Mouse (Mus musculus) inflammation-experienced regulatory T-cells, adult 6 months (primary cell): ENCODE measurements around the gene Ankrd42. TPM values are rescaled to one million over a fixed set of nuclear protein-coding genes. Genes with fewer than 3 reads are reported as not detected.

ENCODE experiments used
- ATAC-seq: one replicate; pipeline ENCODE4 v1.8.0; 2017
- polyA plus RNA-seq, 3 experiments: library from polyadenylated mRNA; unstranded; fragments of 100-300 nt; shearing (Covaris generic); gene quantifications; one replicate each; pipeline ENCODE4 v1.2.1; 2017

Gene Ankrd42
- not detected for polyA plus RNA-seq

- peak; percentile 98 for ATAC-seq
Observed at GRCm38 (mm10) chr7:92637021-92637625, at the start of gene Ankrd42. TSS of gene Ankrd42 (minus strand) at chr7:92637142.

DNA sequence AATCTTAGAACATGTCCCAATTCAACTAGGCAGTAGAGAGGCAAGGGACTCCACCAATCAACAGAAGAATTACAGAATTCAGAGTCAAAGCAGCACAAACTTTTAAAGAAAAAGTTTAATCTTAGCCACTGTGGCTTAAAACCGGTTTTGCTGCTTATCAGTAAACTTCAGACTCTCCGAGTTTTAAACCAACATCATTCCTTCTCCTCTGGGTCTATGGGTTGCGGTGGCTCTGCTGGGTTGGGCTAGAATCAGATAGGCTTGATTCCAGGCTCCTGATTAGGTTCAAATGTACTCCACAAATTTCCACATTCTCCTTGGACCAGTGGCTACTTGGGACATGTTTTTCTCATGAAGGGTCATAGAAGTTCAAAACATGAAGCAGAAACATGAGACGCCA lies 40.4 kb upstream of the Ankrd42 start:
- no peak for ATAC-seq

DNA sequence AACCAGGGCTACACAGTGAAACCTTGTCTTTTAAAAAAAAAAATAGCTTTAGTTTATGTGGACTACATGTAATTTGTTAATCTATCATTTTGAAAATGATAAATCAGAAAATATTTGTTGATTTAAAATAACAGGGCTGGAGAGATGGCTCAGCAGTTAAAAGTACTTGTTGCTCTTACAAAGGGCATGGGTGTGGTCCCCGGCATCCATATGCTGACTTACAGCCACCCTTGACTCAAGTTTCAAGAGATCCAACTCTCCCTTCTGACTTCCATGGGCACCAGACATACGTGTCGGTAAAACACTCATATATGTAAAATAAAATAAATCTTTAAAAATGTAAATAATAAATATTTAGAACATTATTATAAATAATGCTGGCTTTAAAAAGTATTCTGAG lies 38.2 kb upstream of the Ankrd42 start:
- ATAC-seq = no peak

DNA sequence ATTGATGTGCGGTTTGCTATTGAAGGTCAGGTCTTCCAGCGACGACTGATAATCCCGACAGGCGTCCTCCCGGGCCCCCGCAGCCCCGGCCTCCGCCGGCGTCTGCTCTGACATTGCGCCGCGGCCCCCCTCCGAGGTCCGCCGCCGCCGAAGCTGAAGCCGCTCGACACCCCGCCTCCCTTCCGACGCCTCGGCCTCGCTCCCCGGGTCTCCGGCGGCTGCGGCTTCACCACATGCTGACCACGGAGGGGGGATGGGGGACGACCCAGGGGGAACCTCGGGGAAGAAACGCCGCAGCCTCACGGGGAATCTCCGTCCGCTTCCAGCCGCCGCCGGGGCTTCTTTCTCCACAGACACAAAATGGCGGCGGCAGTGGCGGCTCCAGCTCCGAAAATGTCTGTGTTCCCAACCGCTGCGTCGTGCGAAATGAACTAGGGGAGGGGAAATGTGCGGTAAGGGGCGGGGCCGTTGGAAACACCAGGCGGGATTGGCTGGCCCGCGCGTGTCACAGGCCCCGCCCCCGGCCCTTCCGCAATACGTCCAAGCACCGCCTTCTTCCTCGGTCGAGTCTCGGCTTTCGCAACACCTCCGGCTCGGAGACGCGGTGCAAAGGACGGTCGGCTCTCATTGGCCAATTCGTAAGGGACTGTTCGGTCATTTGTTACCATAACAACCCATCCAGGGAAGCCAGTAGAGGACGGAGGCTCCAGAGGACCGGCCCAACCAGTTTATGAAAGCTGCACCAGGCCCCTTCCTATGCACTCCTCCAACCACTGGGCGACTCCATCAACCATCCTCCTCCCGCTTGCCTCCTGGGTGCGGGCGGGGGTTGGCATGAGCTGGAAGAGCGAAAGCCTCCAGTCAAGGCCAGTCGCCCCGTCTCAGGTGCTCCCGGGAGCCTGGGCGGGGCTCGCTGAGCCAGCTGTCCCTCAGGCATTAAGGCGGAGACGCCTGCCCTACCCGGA lies 32.8 kb upstream of the Ankrd42 start, which contains the start of gene Pcf11:
Gene Pcf11, minus strand, starts transcription at position 428 of the 965 bp plus-strand sequence.
- ATAC-seq = peak; percentile 89

GRCm38 (mm10) chr7:92668791-92669506 lies 32.0 kb upstream of the Ankrd42 start:
- peak; percentile 31 for ATAC-seq

- ATAC-seq = no peak
Observed at GRCm38 (mm10) chr7:92666274-92666820, 29.4 kb upstream of the Ankrd42 start.

DNA sequence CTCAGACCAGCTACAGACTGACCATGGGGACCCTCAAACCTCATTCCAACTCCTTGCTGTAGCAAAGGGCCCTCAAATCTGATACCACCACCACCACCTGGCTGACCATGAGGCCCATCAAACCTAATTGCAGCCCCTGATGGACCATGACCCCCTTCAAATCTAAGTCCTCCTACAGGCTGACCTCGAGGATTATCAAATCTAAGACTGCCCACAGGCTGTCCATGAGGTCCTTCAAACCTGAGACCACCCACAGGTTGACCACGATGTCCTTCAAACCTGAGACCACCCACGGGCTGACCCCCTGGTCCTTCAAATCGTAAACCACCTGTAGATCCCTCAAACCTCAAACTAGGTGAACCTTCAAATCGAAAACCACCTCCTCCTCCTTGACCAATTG lies 21.1 kb upstream of the Ankrd42 start:
- no peak for ATAC-seq

DNA sequence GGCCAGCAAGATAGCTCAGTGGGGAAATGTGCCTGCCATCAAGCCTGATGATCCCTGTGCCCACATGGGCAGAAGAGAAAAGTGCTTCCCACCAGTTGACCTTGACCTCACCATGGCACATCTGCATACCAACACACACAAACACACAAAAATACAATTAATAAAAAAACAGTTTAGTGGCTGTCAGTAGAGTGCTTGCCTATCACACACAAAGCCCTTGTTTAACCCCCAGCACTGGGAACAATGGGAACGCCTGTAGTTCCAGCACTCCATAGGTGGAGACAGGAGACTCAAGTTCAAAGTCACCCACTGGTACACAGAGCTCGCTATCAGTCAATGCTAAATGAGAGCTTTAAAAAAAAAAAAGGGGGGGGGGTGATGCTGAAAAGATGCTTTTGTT lies 19.4 kb upstream of the Ankrd42 start:
- ATAC-seq = no peak

GRCm38 (mm10) chr7:92653329-92653728 lies 16.4 kb upstream of the Ankrd42 start:
- no peak for ATAC-seq

GRCm38 (mm10) chr7:92647790-92648189 lies 10.8 kb upstream of the Ankrd42 start:
- ATAC-seq = no peak

- ATAC-seq = no peak
Observed at GRCm38 (mm10) chr7:92642358-92642757, 5.4 kb upstream of the Ankrd42 start.

DNA sequence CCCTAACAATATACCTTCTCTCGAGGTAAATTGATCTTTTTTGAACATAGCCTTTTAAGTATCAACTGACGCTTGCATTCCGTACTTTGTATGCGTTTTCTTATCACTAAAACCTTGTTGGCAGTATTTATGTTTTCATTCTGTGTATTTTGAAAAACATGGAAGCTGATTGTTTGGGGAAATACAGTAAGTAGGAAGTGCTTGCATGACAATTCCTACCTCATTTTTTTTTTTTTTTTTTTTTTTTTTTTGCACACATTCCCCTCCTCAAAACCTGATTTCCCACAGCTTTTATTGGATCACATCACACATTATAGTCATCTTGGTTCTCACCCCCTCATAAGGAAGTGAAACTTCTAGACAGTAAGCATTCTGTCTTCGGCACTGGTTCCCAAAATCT lies 1.1 kb upstream of the Ankrd42 start:
- ATAC-seq = no peak

- ATAC-seq = peak; percentile 7
Observed at GRCm38 (mm10) chr7:92636295-92637011, 489 bp downstream of the Ankrd42 start.

DNA sequence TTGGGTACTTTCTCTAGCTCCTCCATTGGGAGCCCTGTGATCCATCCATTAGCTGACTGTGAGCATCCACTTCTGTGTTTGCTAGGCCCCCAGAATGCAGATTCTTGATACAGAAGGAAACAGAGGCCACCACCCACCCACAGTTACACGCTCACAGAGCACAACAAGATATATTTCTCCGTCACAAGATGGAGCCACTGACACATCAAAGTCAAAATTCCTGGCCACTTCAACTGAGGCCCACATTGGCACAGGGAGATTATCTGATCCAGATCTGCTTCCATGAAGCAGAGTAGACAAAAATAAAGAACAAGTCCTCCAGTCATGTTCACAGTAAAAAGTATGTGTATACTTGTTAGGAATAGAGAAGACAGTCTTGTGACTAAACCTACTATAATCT lies 6.8 kb downstream of the Ankrd42 start:
- ATAC-seq = no peak

GRCm38 (mm10) chr7:92624488-92624887 lies 12.5 kb downstream of the Ankrd42 start:
- peak; percentile 60 for ATAC-seq

GRCm38 (mm10) chr7:92610830-92611229 lies 26.1 kb downstream of the Ankrd42 start:
- ATAC-seq = no peak

DNA sequence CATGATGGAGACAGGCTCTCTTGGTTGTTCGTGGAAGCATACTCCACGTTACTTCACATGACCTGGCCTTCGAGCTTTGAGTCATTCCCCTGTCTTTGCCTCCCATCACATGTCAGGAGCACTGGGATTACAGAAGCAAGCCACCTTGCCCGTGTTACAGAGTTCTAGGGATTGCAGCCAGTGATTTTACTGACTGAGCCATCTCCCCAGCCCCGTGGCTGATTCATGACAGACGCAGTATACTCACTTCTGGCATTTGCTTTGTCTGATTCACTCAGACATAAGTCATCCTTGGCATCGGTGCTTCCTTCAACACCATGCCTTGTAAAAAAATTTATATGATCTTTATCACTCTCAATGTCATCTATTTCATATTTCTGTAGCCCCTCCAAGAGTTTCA lies 32.0 kb downstream of the Ankrd42 start:
- no peak for ATAC-seq

- no peak for ATAC-seq
Observed at GRCm38 (mm10) chr7:92590842-92591241, 46.1 kb downstream of the Ankrd42 start.

DNA sequence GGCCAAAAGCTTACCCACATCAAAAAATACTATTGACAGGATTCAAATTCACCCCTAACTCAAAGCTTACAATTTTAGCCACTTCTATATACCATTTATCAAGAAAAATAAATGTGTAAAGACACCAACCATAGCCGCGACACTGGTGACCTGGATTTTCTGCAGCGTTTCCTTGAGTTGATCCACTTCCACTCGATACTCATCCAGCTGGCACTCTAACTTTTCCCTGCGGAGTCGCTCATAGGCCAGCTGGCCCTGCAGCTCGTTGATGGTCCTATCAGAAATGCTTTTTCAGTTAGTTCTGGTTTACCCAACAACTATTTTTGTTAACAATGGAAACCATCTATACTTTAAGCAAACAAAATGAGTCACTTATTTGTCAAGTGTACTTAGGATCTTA lies 47.0 kb downstream of the Ankrd42 start:
- ATAC-seq = no peak

- no peak for ATAC-seq
Observed at GRCm38 (mm10) chr7:92583567-92583966, 53.4 kb downstream of the Ankrd42 start.

GRCm38 (mm10) chr7:92580491-92581207 lies 56.3 kb downstream of the Ankrd42 start:
- ATAC-seq = no peak
